Mouse (Mus musculus) fibroblast of lung, adult 2 months (primary cell): ENCODE measurements around the gene Gm7849.
"Not testable (repeated sequence)": the region's sequence is repeated elsewhere in the genome, so short reads cannot be mapped to it uniquely, and the experiment has no call there.

ENCODE experiments used
- DNase-seq: peaks from one replicate; pipeline ENCODE4 v3.0.0-alpha.2; 2011; ENCODE audit warnings: low read depth

The Gm7849 gene

DNA sequence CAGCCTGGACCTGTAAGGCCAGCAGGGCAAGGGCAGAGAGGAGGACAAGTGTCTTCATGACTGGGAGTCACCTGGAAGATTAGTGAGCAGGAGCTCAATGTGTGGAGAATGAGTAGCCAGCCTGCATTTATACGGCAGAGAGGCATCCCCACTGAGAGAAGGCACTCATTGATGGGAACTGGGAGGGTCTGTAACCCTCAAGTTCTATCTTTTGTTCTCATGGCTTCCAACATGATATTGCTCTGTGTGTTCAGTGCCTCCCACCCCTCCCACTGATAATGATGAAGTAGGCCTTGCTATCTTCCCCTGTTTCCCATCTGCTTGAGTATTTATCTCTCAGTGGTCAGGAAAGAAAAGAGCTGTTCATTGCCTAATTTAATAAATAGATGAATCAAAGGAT, at the start of gene Gm7849:
Gene Gm7849, minus strand, starts transcription at position 101 of the 400 bp plus-strand sequence.
- DNase-seq, result not testable (repeated sequence)

DNA sequence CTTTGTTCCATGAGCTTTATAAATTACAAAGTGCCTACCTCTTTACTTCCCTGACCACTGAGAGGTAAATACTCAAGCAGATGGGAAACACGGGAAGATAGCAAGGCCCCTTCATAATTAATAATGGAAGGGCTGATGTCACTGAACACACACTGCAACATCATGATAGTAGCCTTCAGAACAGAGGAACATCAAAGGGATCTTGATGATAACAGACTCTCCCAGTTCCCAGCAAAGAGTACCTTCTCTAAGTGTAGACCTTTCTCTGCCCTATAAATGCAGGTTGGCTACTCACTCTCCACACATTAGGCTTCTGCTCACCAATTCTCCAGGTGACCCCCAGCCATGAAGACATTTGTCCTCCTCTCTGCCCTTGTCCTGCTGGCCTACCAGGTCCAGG, 29.2 kb downstream of the Gm7849 start, which contains the start of gene Defa36:
Gene Defa36, plus strand, starts transcription at position 301 of the 400 bp plus-strand sequence.
- not testable (repeated sequence) for DNase-seq
